Mouse (Mus musculus) retina, adult 2 months (tissue): ENCODE results near the gene Gabrr3.
A peak's percentile ranks its signal among the peaks of the same experiment; 100 is the strongest.
"Not testable (repeated sequence)": the region's sequence is repeated elsewhere in the genome, so short reads cannot be mapped to it uniquely, and the experiment has no call there.

Source experiments
- DNase-seq: peaks from one replicate; pipeline ENCODE4 v3.0.0-alpha.2; 2012; ENCODE audit warnings: low read depth, low spot score

Gene Gabrr3

DNA sequence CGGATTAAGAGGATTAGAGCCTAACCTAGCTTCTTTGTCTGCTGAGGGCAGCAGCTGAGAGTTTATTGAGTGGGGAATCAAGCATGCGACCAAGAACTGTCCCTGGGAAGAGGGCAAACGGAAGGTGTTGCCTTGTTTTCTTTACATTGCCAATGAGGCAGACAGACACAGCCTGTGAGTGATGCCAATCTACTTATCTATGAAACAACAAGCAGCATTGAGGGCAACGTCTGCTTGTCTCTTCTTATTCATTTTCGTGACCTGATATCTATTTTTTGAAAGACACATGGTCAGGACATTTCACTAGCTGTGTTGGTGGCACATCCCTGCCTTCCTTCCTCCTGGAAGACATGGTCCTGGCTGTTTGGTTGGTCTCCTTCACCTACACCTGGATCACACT lies at the start of gene Gabrr3:
TSS of gene Gabrr3 (plus strand) at position 301 of the 400 bp plus-strand sequence.
- no peak for DNase-seq

- DNase-seq: no peak
Measured at GRCm38 (mm10) chr16:59363893-59364292, 43.2 kb upstream of the Gabrr3 start, which contains the start of gene Olfr209. TSS of gene Olfr209 (minus strand) at chr16:59363993.

GRCm38 (mm10) chr16:59393300-59393699 lies 13.8 kb upstream of the Gabrr3 start:
- no peak for DNase-seq

DNA sequence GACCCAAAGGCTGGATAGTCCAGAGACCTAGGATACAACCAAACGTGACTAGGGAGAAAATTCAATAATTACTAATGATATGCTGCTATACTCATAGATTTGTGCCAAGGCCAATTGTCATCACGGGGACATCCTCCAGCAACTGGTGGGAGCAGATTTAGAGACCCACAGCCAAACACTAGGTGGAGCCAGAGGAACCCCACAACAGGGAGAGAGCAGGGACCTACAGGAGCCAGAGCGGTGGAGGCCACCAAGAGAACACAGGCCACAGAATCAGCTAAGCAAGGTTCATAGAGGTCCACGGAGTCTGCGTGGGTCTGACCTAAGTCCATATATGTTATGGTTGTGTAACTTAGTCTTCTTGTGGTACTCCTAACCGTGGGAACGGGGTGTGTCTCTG lies 6.0 kb upstream of the Gabrr3 start:
- DNase-seq: no peak

DNA sequence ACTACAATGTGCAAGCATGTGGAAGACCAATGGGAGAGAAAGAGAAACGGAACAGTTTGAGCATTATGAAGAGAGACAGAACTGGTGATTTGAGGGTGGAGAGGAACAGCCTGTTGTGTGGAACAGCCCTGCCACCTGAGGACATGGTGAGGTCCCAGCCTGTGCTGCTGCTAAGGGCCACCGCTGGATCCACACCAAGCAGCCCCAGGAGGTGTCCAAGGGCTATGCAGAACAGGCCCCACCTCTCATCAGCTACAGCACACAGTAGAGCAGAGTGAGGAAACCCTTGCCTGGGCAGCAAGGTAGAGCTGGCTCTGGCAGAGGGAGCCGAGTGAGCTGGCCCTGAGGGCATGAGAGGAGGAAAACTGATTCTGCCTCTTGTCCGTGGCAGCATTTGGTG lies 5.1 kb upstream of the Gabrr3 start:
- DNase-seq: no peak

DNA sequence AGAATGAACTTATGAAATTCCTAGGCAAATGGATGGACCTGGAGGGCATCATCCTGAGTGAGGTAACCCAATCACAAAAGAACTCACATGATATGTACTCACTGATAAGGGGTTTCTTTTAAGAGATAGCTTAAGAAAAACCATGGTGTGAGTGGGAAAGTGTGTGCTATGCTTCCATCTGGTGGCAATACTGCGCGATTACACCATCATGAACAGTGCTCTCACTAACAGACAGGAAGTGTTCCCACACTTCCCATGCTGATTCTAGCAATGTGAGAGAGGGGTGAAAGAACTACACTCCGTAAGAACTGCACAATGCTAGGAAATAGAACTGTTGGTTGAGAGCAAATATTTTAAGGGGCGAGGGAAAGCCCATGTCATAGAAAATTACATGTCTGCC lies 3.4 kb upstream of the Gabrr3 start:
- DNase-seq: peak; percentile 34

GRCm38 (mm10) chr16:59404798-59405197 lies 2.3 kb upstream of the Gabrr3 start:
- DNase-seq: no peak

GRCm38 (mm10) chr16:59409341-59409748 lies 2.2 kb downstream of the Gabrr3 start:
- DNase-seq: no peak

- no peak for DNase-seq
Measured at GRCm38 (mm10) chr16:59409800-59410199, 2.7 kb downstream of the Gabrr3 start.

DNA sequence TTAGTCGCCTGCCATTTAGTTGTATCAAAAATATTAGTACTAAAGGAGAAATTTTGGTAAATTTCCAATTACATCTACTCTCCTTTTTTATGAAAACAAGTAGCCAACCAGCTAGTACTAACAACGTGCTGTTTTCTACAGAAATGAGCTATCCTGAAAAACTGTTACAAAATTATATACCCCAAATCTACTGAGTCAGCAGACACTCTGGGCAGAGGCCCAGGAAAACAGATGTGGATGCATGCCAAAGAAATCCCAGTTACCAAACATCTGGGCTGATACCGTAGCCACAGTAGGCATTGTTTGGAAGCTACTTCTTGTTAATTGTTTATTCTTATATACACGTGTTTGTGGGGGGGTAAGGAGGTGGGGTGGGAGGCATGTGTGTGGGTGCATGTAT lies 6.3 kb downstream of the Gabrr3 start:
- DNase-seq: no peak

DNA sequence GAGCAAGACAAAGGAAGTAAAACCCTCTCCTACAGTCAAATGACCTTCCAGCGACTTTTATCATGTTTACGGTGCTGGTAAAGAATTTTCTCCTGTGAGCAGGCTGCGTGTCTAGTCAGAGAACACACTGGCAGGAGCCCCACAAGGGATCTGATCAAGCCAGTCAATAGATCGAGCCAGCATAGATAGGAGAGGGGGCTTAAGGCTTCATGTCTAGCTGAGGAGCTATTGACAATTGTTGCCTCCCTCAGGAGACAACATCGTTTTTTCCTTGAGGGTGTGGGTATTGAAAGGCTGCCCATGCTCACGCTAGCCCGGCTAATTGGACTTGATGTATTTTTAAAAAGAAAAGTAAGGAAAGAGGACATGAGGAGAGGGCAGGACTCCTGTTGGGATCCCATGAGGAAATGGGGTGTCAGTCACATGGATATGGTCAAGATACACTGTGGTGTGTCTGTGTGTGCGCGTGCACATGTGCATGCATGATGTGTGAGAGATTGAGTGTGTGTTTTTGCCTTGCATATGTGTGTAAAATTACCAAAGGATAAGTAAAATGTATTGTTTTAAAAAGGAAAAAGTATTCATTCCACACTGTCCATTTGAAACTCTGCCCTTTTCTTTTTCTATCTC lies 13.2 kb downstream of the Gabrr3 start:
- DNase-seq: no peak

- DNase-seq: peak; percentile 67
Measured at GRCm38 (mm10) chr16:59420867-59421251, 13.7 kb downstream of the Gabrr3 start.

DNA sequence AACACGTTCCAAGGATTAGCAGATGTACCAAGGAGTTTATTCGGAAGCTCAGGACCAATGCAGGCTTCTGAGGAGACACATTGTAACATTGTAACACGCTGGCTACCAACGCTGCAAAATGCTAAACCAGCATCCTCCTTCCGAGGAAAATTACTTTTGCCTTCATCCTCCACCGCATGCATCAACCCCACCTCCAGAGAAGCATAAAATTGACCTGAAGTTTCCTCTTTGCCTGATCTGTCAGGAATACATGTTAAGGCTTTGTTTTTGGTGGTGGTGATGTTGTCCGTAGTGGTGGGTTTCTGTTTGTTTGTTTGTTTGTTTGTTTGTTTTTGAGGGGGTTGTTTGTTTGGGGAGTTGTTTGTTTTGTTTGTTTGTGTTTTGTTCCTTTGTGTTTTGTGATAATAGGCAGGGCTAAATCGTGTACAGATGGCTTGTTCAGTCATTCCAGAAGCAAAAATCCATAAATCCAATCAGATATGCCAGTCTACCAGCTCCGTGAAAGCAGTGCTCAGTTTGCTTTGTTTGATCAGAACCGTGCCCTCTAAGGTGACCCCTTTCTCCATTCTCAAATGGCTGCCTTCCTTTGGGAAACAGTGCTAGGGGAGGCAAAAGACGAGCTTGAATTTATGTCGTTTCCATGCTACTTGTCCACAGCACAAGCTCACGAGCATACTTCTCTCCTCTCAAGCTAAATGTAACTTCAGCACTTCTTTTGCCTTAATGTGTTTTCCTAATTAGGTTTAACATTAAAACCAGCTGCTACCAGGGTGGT lies 14.6 kb downstream of the Gabrr3 start:
- no peak for DNase-seq

DNA sequence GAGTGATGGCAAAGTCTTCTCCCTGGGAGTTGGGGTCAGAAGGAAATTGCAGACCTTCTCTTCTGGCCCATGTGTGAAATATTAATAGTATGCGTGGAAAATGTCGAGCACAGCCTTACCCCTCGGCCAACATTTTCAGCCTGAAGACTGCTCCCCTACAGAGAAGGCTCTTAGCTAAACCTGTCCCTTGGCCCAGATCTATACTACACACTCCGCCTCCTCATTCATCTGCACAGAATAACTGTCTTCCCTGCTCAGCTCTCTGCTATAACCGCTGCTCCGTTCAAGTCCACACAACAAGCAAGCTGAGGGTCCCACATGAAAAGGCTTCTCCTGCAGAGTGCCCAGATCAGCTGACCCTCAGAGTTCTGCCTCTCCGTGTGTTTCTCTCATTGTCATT lies 20.8 kb downstream of the Gabrr3 start:
- no peak for DNase-seq

- DNase-seq: no peak
Measured at GRCm38 (mm10) chr16:59433181-59433580, 26.0 kb downstream of the Gabrr3 start.

- no peak for DNase-seq
Measured at GRCm38 (mm10) chr16:59444880-59445559, 37.9 kb downstream of the Gabrr3 start.

GRCm38 (mm10) chr16:59448181-59448580 lies 41.0 kb downstream of the Gabrr3 start:
- DNase-seq: no peak

GRCm38 (mm10) chr16:59449092-59449491 lies 42.0 kb downstream of the Gabrr3 start:
- no peak for DNase-seq

DNA sequence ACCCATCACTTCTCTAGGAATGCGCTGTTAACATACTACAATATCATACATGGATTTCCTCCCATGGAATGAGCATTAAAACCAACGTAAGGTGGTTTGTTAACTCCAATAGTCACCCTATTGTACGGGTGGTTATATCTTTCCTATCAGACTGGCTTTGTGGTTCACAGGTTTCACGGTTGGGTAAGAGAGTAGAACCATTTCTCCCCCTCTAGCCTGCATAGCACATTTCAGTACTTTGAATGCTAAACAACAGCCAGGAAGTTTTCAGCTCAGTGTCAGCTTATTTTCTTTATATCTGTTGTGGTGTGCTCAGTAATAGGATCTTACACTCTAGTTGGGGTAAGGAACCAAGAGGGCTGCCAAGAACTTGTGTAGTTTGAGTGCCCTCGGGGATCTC lies 44.7 kb downstream of the Gabrr3 start:
- no peak for DNase-seq

DNA sequence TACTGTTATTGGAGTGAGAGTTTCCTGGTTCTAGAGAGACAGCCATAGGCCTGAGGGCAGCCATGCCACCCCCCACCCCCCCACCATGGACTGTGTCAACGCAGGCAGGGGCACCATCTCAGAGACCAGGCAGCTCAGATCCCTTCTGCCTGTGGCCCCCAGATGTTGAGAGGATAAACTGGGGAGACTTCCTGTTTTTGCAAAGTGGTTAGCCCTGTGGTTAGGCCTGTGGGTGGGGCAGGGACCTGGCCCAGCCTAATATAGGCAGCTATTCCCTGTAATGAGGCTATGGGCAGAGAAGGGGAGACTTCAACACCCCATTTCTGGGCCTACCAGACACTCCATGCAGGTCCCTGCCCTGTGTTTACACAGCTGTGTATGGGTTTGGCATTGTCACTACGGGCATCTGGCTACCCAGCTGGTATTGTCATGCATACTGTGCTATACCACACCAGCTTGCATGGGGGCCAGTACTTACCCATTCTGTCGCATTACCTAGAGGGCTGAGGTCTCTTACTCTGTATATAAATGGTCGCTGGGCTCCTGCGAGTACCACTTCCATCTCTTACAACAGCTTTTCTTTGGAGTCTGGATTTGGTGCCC lies 52.2 kb downstream of the Gabrr3 start:
- not testable (repeated sequence) for DNase-seq

GRCm38 (mm10) chr16:59463567-59463966 lies 56.4 kb downstream of the Gabrr3 start:
- DNase-seq: no peak

- DNase-seq: peak; percentile 52
Measured at GRCm38 (mm10) chr16:59463973-59464372, 56.8 kb downstream of the Gabrr3 start.
